Mouse (Mus musculus): ENCODE measurements at regions not wholly inside any gene's neighbourhood (a gene's known extent, or its start where the extent isn't known, plus 50 kb on each side); places are given as distances from the start of the nearest gene placed in this dataset.

- no peak overlapping the region for H3K27ac ChIP-seq (replicated peaks; ENCODE audit: low read depth, low read length)
- no peaks in the 10 kb centered on the region for H3K27me3 ChIP-seq (ENCODE audit: control insufficient read depth, insufficient read depth, low read length)
- H3K4me1 ChIP-seq (ENCODE audit: control insufficient read depth, insufficient read depth, low read length): no peaks in the 10 kb centered on the region
- H3K4me2 ChIP-seq (ENCODE audit: low read depth, severe bottlenecking): no peak overlapping the region
- no peaks in the 10 kb centered on the region for H3K36me3 ChIP-seq (ENCODE audit: control insufficient read depth, insufficient read depth, low read length)
- no peaks in the 10 kb centered on the region for H3K9me3 ChIP-seq (ENCODE audit: control insufficient read depth, low read length)
- no peak overlapping the region for H3K4me3 ChIP-seq (ENCODE audit: low read depth, low read length)
- H3K9ac ChIP-seq (ENCODE audit: low read length): no peak overlapping the region
- DNase-seq (ENCODE audit: low spot score) (no peak), ATAC-seq (ENCODE audit: insufficient number of reproducible peaks, low FRiP score, low TSS enrichment, low read depth) (no peak)
- WGBS: 69% methylated on average over 4 of the region's 4 CpGs
These were observed 402.3 kb downstream of the Pdcd6ip start for GRCm38 (mm10) chr9:113305761-113306160.

- H3K27me3 ChIP-seq (ENCODE audit: control insufficient read depth, insufficient read depth, low read length): no peaks in the 10 kb centered on the region
- DNase-seq (ENCODE audit: low spot score) (no peak), ATAC-seq (ENCODE audit: insufficient number of reproducible peaks, low FRiP score, low TSS enrichment, low read depth) (no peak)
- no peaks in the 10 kb centered on the region for H3K9me3 ChIP-seq (ENCODE audit: control insufficient read depth, low read length)
- H3K9ac ChIP-seq (ENCODE audit: low read length): no peak overlapping the region
- H3K27ac ChIP-seq (replicated peaks; ENCODE audit: low read depth, low read length): no peak overlapping the region
- H3K36me3 ChIP-seq (ENCODE audit: control insufficient read depth, insufficient read depth, low read length): no peaks in the 10 kb centered on the region
- no peak overlapping the region for H3K4me3 ChIP-seq (ENCODE audit: low read depth, low read length)
- H3K4me2 ChIP-seq (ENCODE audit: low read depth, severe bottlenecking): no peak overlapping the region
- 67% methylated on average over 1 of the region's 1 CpGs for WGBS
- no peaks in the 10 kb centered on the region for H3K4me1 ChIP-seq (ENCODE audit: control insufficient read depth, insufficient read depth, low read length)
These were observed 405.6 kb downstream of the Pdcd6ip start for GRCm38 (mm10) chr9:113302429-113302828.

GRCm38 (mm10) chr9:113300846-113301245 lies 407.2 kb downstream of the Pdcd6ip start:
- Histone ChIP-seq H3K9me3 (ENCODE audit: control insufficient read depth, low read length) (no peaks in the 10 kb centered on the region), H3K27ac (replicated peaks; ENCODE audit: low read depth, low read length) (no peak overlapping the region), H3K4me1 (ENCODE audit: control insufficient read depth, insufficient read depth, low read length) (no peaks in the 10 kb centered on the region), H3K4me2 (ENCODE audit: low read depth, severe bottlenecking) (no peak overlapping the region), H3K27me3 (ENCODE audit: control insufficient read depth, insufficient read depth, low read length) (no peaks in the 10 kb centered on the region), H3K4me3 (ENCODE audit: low read depth, low read length) (no peak overlapping the region), H3K36me3 (ENCODE audit: control insufficient read depth, insufficient read depth, low read length) (no peaks in the 10 kb centered on the region), H3K9ac (ENCODE audit: low read length) (no peak overlapping the region)
- ATAC-seq (ENCODE audit: insufficient number of reproducible peaks, low FRiP score, low TSS enrichment, low read depth) (no peak), DNase-seq (ENCODE audit: low spot score) (peak; percentile 61)
- 26% methylated on average over 2 of the region's 2 CpGs for WGBS

- H3K27ac ChIP-seq (replicated peaks; ENCODE audit: low read depth, low read length): no peak overlapping the region
- no peaks in the 10 kb centered on the region for H3K9me3 ChIP-seq (ENCODE audit: control insufficient read depth, low read length)
- H3K4me2 ChIP-seq (ENCODE audit: low read depth, severe bottlenecking): no peak overlapping the region
- no peak for ATAC-seq (ENCODE audit: insufficient number of reproducible peaks, low FRiP score, low TSS enrichment, low read depth)
- no peaks in the 10 kb centered on the region for H3K36me3 ChIP-seq (ENCODE audit: control insufficient read depth, insufficient read depth, low read length)
- no peaks in the 10 kb centered on the region for H3K27me3 ChIP-seq (ENCODE audit: control insufficient read depth, insufficient read depth, low read length)
- DNase-seq (ENCODE audit: low spot score): no peak
- H3K4me1 ChIP-seq (ENCODE audit: control insufficient read depth, insufficient read depth, low read length): no peaks in the 10 kb centered on the region
- no peak overlapping the region for H3K9ac ChIP-seq (ENCODE audit: low read length)
- H3K4me3 ChIP-seq (ENCODE audit: low read depth, low read length): no peak overlapping the region
- 32% methylated on average over 3 of the region's 3 CpGs for WGBS
These were observed 408.2 kb downstream of the Pdcd6ip start for GRCm38 (mm10) chr9:113299900-113300299.

GRCm38 (mm10) chr9:113295850-113296467 lies 412.1 kb downstream of the Pdcd6ip start:
- WGBS: 73% methylated on average over 5 of the region's 5 CpGs
- Histone ChIP-seq H3K9ac (ENCODE audit: low read length) (no peak overlapping the region), H3K4me1 (ENCODE audit: control insufficient read depth, insufficient read depth, low read length) (no peaks in the 10 kb centered on the region), H3K27me3 (ENCODE audit: control insufficient read depth, insufficient read depth, low read length) (no peaks in the 10 kb centered on the region), H3K4me3 (ENCODE audit: low read depth, low read length) (no peak overlapping the region), H3K27ac (replicated peaks; ENCODE audit: low read depth, low read length) (no peak overlapping the region), H3K36me3 (ENCODE audit: control insufficient read depth, insufficient read depth, low read length) (no peaks in the 10 kb centered on the region), H3K4me2 (ENCODE audit: low read depth, severe bottlenecking) (no peak overlapping the region), H3K9me3 (ENCODE audit: control insufficient read depth, low read length) (no peaks in the 10 kb centered on the region)
- ATAC-seq (ENCODE audit: insufficient number of reproducible peaks, low FRiP score, low TSS enrichment, low read depth) (no peak), DNase-seq (ENCODE audit: low spot score) (no peak)

- ATAC-seq (ENCODE audit: insufficient number of reproducible peaks, low FRiP score, low TSS enrichment, low read depth) (no peak), DNase-seq (ENCODE audit: low spot score) (no peak)
- WGBS: 28% methylated on average over 4 of the region's 4 CpGs
- H3K4me1 ChIP-seq (ENCODE audit: control insufficient read depth, insufficient read depth, low read length): no peaks in the 10 kb centered on the region
- H3K27me3 ChIP-seq (ENCODE audit: control insufficient read depth, insufficient read depth, low read length): no peaks in the 10 kb centered on the region
- no peaks in the 10 kb centered on the region for H3K36me3 ChIP-seq (ENCODE audit: control insufficient read depth, insufficient read depth, low read length)
- no peaks in the 10 kb centered on the region for H3K9me3 ChIP-seq (ENCODE audit: control insufficient read depth, low read length)
- H3K9ac ChIP-seq (ENCODE audit: low read length): no peak overlapping the region
- H3K4me2 ChIP-seq (ENCODE audit: low read depth, severe bottlenecking): no peak overlapping the region
- H3K4me3 ChIP-seq (ENCODE audit: low read depth, low read length): no peak overlapping the region
- H3K27ac ChIP-seq (replicated peaks; ENCODE audit: low read depth, low read length): no peak overlapping the region
These were observed 420.7 kb downstream of the Pdcd6ip start for GRCm38 (mm10) chr9:113287397-113287796.

- WGBS: 64% methylated on average over 1 of the region's 1 CpGs
- Histone ChIP-seq H3K4me2 (ENCODE audit: low read depth, severe bottlenecking) (no peak overlapping the region), H3K4me1 (ENCODE audit: control insufficient read depth, insufficient read depth, low read length) (no peaks in the 10 kb centered on the region), H3K27me3 (ENCODE audit: control insufficient read depth, insufficient read depth, low read length) (no peaks in the 10 kb centered on the region), H3K4me3 (ENCODE audit: low read depth, low read length) (no peak overlapping the region), H3K27ac (replicated peaks; ENCODE audit: low read depth, low read length) (no peak overlapping the region), H3K36me3 (ENCODE audit: control insufficient read depth, insufficient read depth, low read length) (no peaks in the 10 kb centered on the region), H3K9ac (ENCODE audit: low read length) (no peak overlapping the region), H3K9me3 (ENCODE audit: control insufficient read depth, low read length) (no peaks in the 10 kb centered on the region)
- ATAC-seq (ENCODE audit: insufficient number of reproducible peaks, low FRiP score, low TSS enrichment, low read depth): no peak
- DNase-seq (ENCODE audit: low spot score): no peak
These were observed 424.8 kb downstream of the Pdcd6ip start for GRCm38 (mm10) chr9:113283244-113283643.

- H3K27me3 ChIP-seq (ENCODE audit: control insufficient read depth, insufficient read depth, low read length): no peaks in the 10 kb centered on the region
- ATAC-seq (ENCODE audit: insufficient number of reproducible peaks, low FRiP score, low TSS enrichment, low read depth) (no peak), DNase-seq (ENCODE audit: low spot score) (no peak)
- H3K4me3 ChIP-seq (ENCODE audit: low read depth, low read length): no peak overlapping the region
- no peak overlapping the region for H3K9ac ChIP-seq (ENCODE audit: low read length)
- no peaks in the 10 kb centered on the region for H3K36me3 ChIP-seq (ENCODE audit: control insufficient read depth, insufficient read depth, low read length)
- no peak overlapping the region for H3K4me2 ChIP-seq (ENCODE audit: low read depth, severe bottlenecking)
- no peaks in the 10 kb centered on the region for H3K4me1 ChIP-seq (ENCODE audit: control insufficient read depth, insufficient read depth, low read length)
- no peak overlapping the region for H3K27ac ChIP-seq (replicated peaks; ENCODE audit: low read depth, low read length)
- 87% methylated on average over 4 of the region's 4 CpGs for WGBS
- H3K9me3 ChIP-seq (ENCODE audit: control insufficient read depth, low read length): no peaks in the 10 kb centered on the region
These were observed 437.5 kb downstream of the Pdcd6ip start for GRCm38 (mm10) chr9:113270595-113270994.

GRCm38 (mm10) chr9:113267696-113268095 lies 440.4 kb downstream of the Pdcd6ip start:
- WGBS: 83% methylated on average over 8 of the region's 8 CpGs
- ATAC-seq (ENCODE audit: insufficient number of reproducible peaks, low FRiP score, low TSS enrichment, low read depth) (no peak), DNase-seq (ENCODE audit: low spot score) (no peak)
- Histone ChIP-seq H3K27ac (replicated peaks; ENCODE audit: low read depth, low read length) (no peak overlapping the region), H3K4me2 (ENCODE audit: low read depth, severe bottlenecking) (no peak overlapping the region), H3K36me3 (ENCODE audit: control insufficient read depth, insufficient read depth, low read length) (no peaks in the 10 kb centered on the region), H3K4me1 (ENCODE audit: control insufficient read depth, insufficient read depth, low read length) (no peaks in the 10 kb centered on the region), H3K9me3 (ENCODE audit: control insufficient read depth, low read length) (no peaks in the 10 kb centered on the region), H3K27me3 (ENCODE audit: control insufficient read depth, insufficient read depth, low read length) (no peaks in the 10 kb centered on the region), H3K9ac (ENCODE audit: low read length) (no peak overlapping the region), H3K4me3 (ENCODE audit: low read depth, low read length) (no peak overlapping the region)
